Mouse (Mus musculus) NIH3T3 (cell line): ENCODE measurements at regions not wholly inside any gene's neighbourhood (a gene's known extent, or its start where the extent isn't known, plus 50 kb on each side); places are given as distances from the start of the nearest gene placed in this dataset.
A peak's percentile ranks its signal among the peaks of the same experiment; 100 is the strongest.

Experiments
- DNase-seq: peaks from one replicate; pipeline ENCODE4 v3.0.0-alpha.2; 2012; ENCODE audit warnings: low read depth

GRCm38 (mm10) chr8:64342397-64342796 lies 136.3 kb upstream of the Tll1 start:
- DNase-seq: no peak

GRCm38 (mm10) chr8:64337356-64337755 lies 131.3 kb upstream of the Tll1 start:
- no peak for DNase-seq

- no peak for DNase-seq
These were observed 130.5 kb upstream of the Tll1 start for GRCm38 (mm10) chr8:64336546-64336945.

GRCm38 (mm10) chr8:64335495-64335894 lies 129.4 kb upstream of the Tll1 start:
- no peak for DNase-seq

GRCm38 (mm10) chr8:64323985-64324384 lies 117.9 kb upstream of the Tll1 start:
- DNase-seq: no peak

- DNase-seq: no peak
These were observed 114.3 kb upstream of the Tll1 start for GRCm38 (mm10) chr8:64320343-64320742.

- no peak for DNase-seq
These were observed 113.2 kb upstream of the Tll1 start for GRCm38 (mm10) chr8:64319220-64319820.

GRCm38 (mm10) chr8:64318524-64319219 lies 112.6 kb upstream of the Tll1 start:
- peak; percentile 3 for DNase-seq

- DNase-seq: no peak
These were observed 111.7 kb upstream of the Tll1 start for GRCm38 (mm10) chr8:64317815-64318214.

GRCm38 (mm10) chr8:64307995-64308394 lies 101.9 kb upstream of the Tll1 start:
- DNase-seq: no peak

GRCm38 (mm10) chr8:64282806-64283205 lies 76.7 kb upstream of the Tll1 start:
- no peak for DNase-seq

- DNase-seq: no peak
These were observed 75.5 kb upstream of the Tll1 start for GRCm38 (mm10) chr8:64281598-64281997.

- DNase-seq: no peak
These were observed 74.3 kb upstream of the Tll1 start for GRCm38 (mm10) chr8:64280391-64280790.

- DNase-seq: no peak
These were observed 70.0 kb upstream of the Tll1 start for GRCm38 (mm10) chr8:64276058-64276457.

- DNase-seq: no peak
These were observed 59.4 kb upstream of the Tll1 start for GRCm38 (mm10) chr8:64265304-64265945.
